9 mouse cellular contexts compared by ENCODE assay signal in the genomic region with DNA sequence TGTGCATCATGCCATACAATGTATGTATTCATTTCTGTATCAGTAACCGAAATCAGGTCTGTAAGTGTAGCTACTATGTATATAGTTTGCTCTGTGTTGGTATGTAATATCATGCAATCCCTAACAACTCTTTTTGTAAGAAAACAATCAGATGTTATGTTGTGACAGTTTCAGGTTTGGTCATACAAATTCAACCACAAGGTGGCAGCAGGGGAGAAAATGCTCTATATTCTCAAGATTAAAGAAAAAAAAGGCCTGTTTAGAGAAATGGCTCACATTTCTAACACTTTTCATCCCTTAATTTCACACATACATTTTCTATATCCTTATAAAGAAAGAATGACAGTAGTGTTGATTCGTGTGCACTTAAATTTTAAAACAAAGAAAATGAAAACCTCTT.
A peak's percentile ranks its signal among the peaks of the same experiment; 100 is the strongest.
DNase-seq lines count a peak whose midpoint lies in the region; ATAC-seq and TF ChIP-seq lines count a peak whose summit lies in the region.
"Had no signal": no experiment of that assay in that cellular context is flagged by ENCODE, and none has a peak within 500 bp of the region (broad histone marks: within the 10 kb centered on the region; RNA-seq: fewer than 3 reads in every experiment).

No protein-coding gene starts in this region.

- no peak overlapping the region for H3K4me3 ChIP-seq in kidney, embryonic 16.5 days (ENCODE audit: low read length)
- H3K4me3 ChIP-seq in MEL (ENCODE audit: control insufficient read depth in 1 of 2, insufficient read depth in 1 of 2, low read depth in 2 of 2, low read length in 2 of 2): no peak overlapping the region
- H3K4me3 ChIP-seq: heart, embryonic 15.5 days had no signal

- TF ChIP-seq RAD21 in MEL (IDR thresholded peaks at IDR 0.05; ENCODE audit: low read depth, low read length): peak; percentile 62

- no peaks in the 10 kb centered on the region for H3K36me3 ChIP-seq in kidney, embryonic 16.5 days (ENCODE audit: insufficient read depth, low read length)
- no peaks in the 10 kb centered on the region for H3K36me3 ChIP-seq in MEL (ENCODE audit: control insufficient read depth in 1 of 2, insufficient read depth in 2 of 2, low read length in 2 of 2)
- H3K36me3 ChIP-seq: heart, embryonic 15.5 days had no signal

- no peak overlapping the region for H3K4me2 ChIP-seq in kidney, embryonic 16.5 days (replicated peaks; ENCODE audit: low read depth, low read length)
- H3K4me2 ChIP-seq: heart, embryonic 15.5 days had no signal

- TF ChIP-seq EP300 in MEL (IDR thresholded peaks at IDR 0.05; ENCODE audit: low read depth in 1 of 2, low read length in 2 of 2): no peak

- peak in 1 of 3 experiments; percentile 66; a peak in 2 of 6 replicates for TF ChIP-seq CTCF in MEL (IDR thresholded peaks at IDR 0.05 in 2 of 3, conservative IDR thresholded peaks at IDR 0.05 in 1 of 3; ENCODE audit: control insufficient read depth in 1 of 3, insufficient read depth in 1 of 3, low read depth in 2 of 3, low read length in 3 of 3, poor library complexity in 1 of 3, severe bottlenecking in 1 of 3)

- 68% methylated on average over 2 of the region's 2 CpGs for WGBS in kidney, embryonic 16.5 days

- no peak overlapping the region for H3K9ac ChIP-seq in kidney, embryonic 16.5 days (replicated peaks; ENCODE audit: low read length)
- no peak overlapping the region for H3K9ac ChIP-seq in MEL (ENCODE audit: control insufficient read depth, low read depth, low read length, poor library complexity, severe bottlenecking)
- H3K9ac ChIP-seq: heart, embryonic 15.5 days had no signal

- no peaks in the 10 kb centered on the region for H3K4me1 ChIP-seq in kidney, embryonic 16.5 days (ENCODE audit: insufficient read depth, low read length)
- no peaks in the 10 kb centered on the region for H3K4me1 ChIP-seq in MEL (ENCODE audit: control insufficient read depth in 1 of 2, insufficient read depth in 2 of 2, low read length in 2 of 2)
- H3K4me1 ChIP-seq: heart, embryonic 15.5 days had no signal

- H3K27me3 ChIP-seq in kidney, embryonic 16.5 days (ENCODE audit: insufficient read depth, low read length): no peaks in the 10 kb centered on the region
- H3K27me3 ChIP-seq in MEL (ENCODE audit: control insufficient read depth in 1 of 2, insufficient read depth in 2 of 2, low read length in 2 of 2): no peaks in the 10 kb centered on the region
- H3K27me3 ChIP-seq: heart, embryonic 15.5 days had no signal

- peak; percentile 16 for DNase-seq in adrenal gland, postnatal 14 days
- no peak for DNase-seq in adrenal gland, adult 8-10 months
- peak; percentile 1 for DNase-seq in kidney, postnatal 14 days
- DNase-seq in MEL (ENCODE audit: low read depth, low spot score) (peak; percentile 49), MN1 (ENCODE audit: low spot score) (no peak)
- peak; percentile 23 to 40 for DNase-seq in left cerebral cortex, postnatal 25 days (ENCODE audit: low spot score in 2 of 2)
- no peak for DNase-seq in gastrocnemius, adult 18-20 months (ENCODE audit: low spot score)

- no peak for ATAC-seq in kidney, embryonic 16.5 days (ENCODE audit: low FRiP score, low TSS enrichment)

- no peaks in the 10 kb centered on the region for H3K9me3 ChIP-seq in kidney, embryonic 16.5 days (ENCODE audit: low read length)
- no peaks in the 10 kb centered on the region for H3K9me3 ChIP-seq in MEL (replicated peaks; ENCODE audit: insufficient read depth, low read length)
- H3K9me3 ChIP-seq: heart, embryonic 15.5 days had no signal

- no peaks in the 10 kb centered on the region for H3K79me2 ChIP-seq in MEL (ENCODE audit: control insufficient read depth, insufficient read depth, low read length, poor library complexity)

- intact Hi-C loops in left cerebral cortex, postnatal 25 days (cut with DNase I): loop anchor here (5.0 kb wide), 3 partner anchors 611 to 1874 kb away; no protein-coding TSS in a partner anchor

- no peak overlapping the region for H3K27ac ChIP-seq in kidney, embryonic 16.5 days (ENCODE audit: low read length)
- no peak overlapping the region for H3K27ac ChIP-seq in MEL (ENCODE audit: control insufficient read depth, low read depth, low read length)
- H3K27ac ChIP-seq: heart, embryonic 15.5 days had no signal

- no peak for TF ChIP-seq POLR2A in MEL (IDR thresholded peaks at IDR 0.05; ENCODE audit: control insufficient read depth in 1 of 2, insufficient read depth in 1 of 2, low read depth in 1 of 2, low read length in 2 of 2, poor library complexity in 1 of 2)

TF ChIP-seq in MEL, 35 proteins besides CTCF, POLR2A, EP300 and RAD21:
- no peak for TF ChIP-seq CHD1 (IDR thresholded peaks at IDR 0.05; ENCODE audit: low read depth, low read length)
- peak; percentile 60 for TF ChIP-seq ZC3H11A (IDR thresholded peaks at IDR 0.05; ENCODE audit: low read depth, low read length)
- TF ChIP-seq SMC3 (IDR thresholded peaks at IDR 0.05; ENCODE audit: low read depth, low read length): peak; percentile 91
- peak; percentile 83 for TF ChIP-seq ZNF384 (IDR thresholded peaks at IDR 0.05; ENCODE audit: low read depth, low read length)

Comparison
In these comparisons a context has a peak if more than half of its experiments do, and no peak if none do; other contexts are left out.
1. DNase-seq: peak in adrenal gland, postnatal 14 days (single experiment), kidney, postnatal 14 days (single experiment), MEL (single experiment) and left cerebral cortex, postnatal 25 days (2 of 2); none in adrenal gland, adult 8-10 months (single experiment), MN1 (single experiment) and gastrocnemius, adult 18-20 months (single experiment).